Mouse (Mus musculus): ENCODE results near the gene Mertk.

DNA sequence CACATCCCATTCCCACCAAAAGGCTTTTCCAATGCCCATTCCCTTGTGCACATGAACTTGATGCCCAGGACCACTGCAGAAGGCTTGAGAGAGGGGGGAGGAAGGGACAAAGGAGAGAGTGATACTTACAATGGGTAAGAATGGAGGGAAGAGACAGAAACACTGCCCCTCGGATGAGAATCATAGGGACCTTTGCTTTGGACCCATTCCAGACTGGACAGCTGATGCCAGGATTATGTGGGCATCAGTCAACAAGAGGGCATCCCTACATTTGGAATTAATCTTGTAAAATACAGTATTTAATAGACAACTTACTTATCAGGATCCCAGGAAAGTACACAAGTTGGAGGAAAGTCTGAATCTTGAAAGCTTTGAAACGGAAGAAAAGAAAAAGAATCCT is 38.3 kb downstream of the Mertk start:
- TF ChIP-seq EP300 (IDR thresholded peaks at IDR 0.05; ENCODE audit: low read depth) (no peak), CTCF (IDR thresholded peaks at IDR 0.05; ENCODE audit: low read depth) (no peak)

All from liver, postnatal 0 days (tissue).